Mouse (Mus musculus) ovary, postnatal 36 days (tissue): ENCODE measurements around the gene Ndufa8.

Experiments
- DNase-seq: peaks from one replicate; pipeline ENCODE4 v3.0.0; 2022; ENCODE audit warnings: low spot score, mixed read lengths

The Ndufa8 gene

GRCm38 (mm10) chr2:36048164-36048563, 1.0 kb downstream of the Ndufa8 start:
- no peak for DNase-seq

DNA sequence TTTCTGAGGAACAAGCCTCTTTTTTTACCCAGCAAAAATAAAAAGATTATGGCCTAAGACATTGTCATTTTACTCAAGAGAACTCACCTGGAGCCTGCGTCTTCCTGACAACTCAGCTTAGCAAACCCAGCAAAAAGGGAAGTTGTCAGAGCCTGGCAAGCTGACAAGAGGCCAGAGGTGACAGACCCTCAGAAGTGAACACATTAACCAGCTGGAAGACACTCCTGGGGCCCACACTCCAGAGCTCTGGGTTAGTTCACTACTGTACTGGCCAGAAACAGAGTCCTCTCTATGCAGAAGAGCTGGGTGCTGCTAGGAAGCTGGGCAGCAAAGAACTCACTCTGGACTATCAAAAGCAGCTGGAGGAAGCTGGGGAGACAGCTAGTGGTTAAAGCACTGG, 8.3 kb downstream of the Ndufa8 start:
- no peak for DNase-seq

GRCm38 (mm10) chr2:36039297-36039985, 9.8 kb downstream of the Ndufa8 start:
- no peak for DNase-seq

DNA sequence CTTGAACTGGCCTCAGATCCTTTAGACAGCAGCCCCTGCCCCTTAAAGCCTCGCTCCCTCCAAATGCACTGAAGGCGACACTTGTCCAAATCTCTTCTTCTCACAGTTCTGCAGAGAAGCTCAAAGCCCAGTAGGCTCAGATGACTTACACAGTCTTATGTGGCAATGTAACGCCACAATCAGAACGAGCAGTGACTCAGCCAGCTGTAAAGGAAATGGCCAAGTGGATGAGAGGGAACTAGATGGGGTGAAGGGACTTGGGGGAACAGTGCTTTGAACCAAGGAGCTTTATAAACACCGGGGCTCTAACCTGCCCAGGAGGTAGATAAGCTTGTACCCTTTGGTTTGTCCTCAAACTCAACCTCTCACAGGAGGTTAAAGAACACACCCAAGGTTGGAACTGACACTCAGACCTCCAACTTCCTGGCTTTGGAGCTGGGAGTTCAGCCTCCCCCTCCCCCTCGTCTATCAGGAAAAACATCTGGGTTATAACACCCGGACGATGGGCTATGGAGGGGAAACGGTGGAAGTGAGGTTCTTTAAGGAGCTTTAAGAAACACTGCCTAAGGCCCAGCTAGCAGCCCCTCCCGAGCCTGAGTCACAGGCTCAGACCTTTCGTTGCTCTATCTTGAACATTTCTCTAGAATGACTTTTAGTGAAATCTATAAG, 13.7 kb downstream of the Ndufa8 start:
- DNase-seq, result no peak

DNA sequence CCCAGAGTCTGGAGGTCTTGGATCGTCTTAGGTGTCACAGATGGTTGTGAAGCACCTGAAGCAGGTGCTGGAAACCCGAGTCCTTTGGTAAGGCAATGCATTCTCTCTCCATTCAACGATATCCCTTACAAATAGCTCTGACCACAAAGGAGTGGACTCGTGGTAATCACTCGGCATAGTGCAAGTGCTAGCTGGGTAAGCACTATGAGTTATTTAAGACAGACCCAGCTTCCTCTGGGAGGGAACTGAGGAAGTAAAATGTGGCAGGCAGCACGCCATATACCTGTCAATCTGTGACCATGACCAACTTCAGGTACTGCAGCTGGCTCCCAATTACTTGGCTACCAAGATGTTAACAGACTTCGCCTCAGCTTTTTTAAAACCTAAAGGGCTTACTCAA, 14.3 kb downstream of the Ndufa8 start:
- no peak for DNase-seq

GRCm38 (mm10) chr2:36033966-36034365, 15.2 kb downstream of the Ndufa8 start:
- DNase-seq, result no peak

GRCm38 (mm10) chr2:36032884-36033283, 16.3 kb downstream of the Ndufa8 start:
- DNase-seq, result no peak

- DNase-seq, result peak; percentile 24
Measured at GRCm38 (mm10) chr2:36023291-36023690, 25.9 kb downstream of the Ndufa8 start.

DNA sequence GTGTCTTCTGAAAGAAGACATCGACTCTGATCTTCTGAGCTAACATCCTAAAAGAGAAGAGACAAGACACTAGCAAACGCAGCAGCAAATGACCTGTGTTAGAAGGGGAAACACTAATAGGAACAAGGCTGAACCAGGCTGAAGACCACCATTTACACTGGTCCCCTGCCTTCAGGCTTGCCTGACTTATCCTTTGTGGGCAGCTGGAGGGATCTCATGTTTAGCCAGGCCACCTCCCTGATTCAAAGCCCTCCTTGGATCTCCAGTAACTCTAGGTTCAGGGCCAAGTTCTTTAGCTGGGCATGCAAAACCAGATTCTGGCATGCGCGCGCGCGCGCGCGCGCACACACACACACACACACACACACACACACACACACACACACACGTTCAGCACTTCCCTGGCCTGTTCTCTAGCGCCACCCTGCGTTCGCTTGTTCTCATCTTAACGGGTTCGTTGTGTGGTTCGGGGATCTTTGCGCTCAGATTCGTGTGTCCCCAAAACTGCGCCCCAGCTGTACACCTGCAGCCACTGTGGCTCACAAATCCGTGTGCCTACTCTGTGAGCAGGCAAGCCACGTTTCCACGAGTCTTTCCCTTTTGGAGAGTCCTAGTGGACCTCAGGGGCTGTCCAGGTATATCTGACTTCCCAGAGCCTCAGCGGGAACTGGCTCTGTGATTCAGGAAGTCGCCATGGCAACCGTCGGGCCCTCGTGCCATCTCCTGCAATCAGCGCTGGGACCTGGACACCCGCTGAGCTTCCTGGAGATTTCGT, 27.6 kb downstream of the Ndufa8 start:
- DNase-seq, result peak; percentile 75

GRCm38 (mm10) chr2:36013010-36013409, 36.2 kb downstream of the Ndufa8 start:
- no peak for DNase-seq

- peak; percentile 14 for DNase-seq
Measured at GRCm38 (mm10) chr2:36011331-36011825, 37.8 kb downstream of the Ndufa8 start.

GRCm38 (mm10) chr2:36010579-36010978, 38.6 kb downstream of the Ndufa8 start:
- DNase-seq, result no peak

DNA sequence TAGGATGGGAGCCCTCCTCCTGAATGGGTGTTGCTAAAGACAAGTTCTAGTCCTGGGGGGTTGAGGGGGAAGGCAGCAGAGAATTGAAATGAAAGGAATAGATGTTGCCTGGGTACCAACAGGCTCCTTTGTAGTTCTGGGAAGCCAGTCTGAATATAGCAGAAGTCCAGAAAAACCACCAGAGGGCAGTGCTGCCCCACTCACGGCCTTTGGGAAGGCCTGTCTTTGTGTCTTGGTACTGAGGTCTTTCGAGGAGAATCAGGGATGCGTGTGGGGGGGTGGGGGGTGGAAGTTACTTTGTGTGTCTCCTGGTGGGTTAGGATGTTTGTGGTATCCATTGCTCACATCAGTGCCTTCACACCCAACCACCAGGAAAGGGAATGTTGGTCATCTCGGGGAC, 39.8 kb downstream of the Ndufa8 start:
- DNase-seq, result peak; percentile 64

DNA sequence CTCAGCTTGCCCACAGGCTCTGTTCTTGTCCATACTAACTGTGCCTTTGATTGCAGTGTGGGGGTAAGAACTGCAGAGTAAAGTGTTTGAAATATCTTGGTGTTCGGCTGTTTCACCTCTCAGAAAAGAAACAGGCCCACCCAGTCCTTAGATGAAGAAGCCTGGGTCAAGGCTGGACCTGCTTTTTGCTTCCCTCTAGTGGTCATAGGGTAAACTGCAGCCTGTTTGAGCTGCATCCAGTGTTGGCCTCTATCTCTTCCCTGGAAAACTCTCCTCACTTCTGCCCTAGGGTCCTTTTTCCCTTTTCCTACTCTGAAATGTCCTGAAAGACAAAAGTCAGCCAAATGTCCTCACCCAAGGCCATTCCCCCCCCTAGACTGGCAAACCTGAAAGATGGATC, 41.1 kb downstream of the Ndufa8 start:
- no peak for DNase-seq

GRCm38 (mm10) chr2:36002188-36002587, 47.0 kb downstream of the Ndufa8 start:
- DNase-seq, result no peak

- no peak for DNase-seq
Measured at GRCm38 (mm10) chr2:36000390-36000789, 48.8 kb downstream of the Ndufa8 start.

GRCm38 (mm10) chr2:35999212-35999611, 50.0 kb downstream of the Ndufa8 start:
- no peak for DNase-seq

GRCm38 (mm10) chr2:35998416-35998815, 50.8 kb downstream of the Ndufa8 start:
- no peak for DNase-seq

DNA sequence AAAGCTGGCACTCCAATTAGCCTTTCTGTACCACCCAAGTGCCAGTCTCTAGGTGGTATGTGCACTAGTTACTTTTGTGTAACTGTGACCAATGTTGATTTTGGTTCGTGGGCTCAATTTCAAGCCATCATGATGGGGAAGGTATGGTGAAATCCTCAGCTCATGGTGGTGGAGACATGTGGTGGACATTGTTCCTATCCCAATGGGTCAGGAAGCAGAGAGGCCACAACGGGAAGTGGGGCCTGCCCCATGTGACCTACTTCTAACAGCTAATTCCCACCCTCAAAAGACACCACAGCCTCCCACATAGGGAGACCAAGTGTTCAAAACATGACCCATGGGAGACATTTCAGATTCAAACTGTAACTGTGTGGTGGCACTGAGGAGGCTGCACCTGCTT, 52.5 kb downstream of the Ndufa8 start:
- no peak for DNase-seq

- no peak for DNase-seq
Measured at GRCm38 (mm10) chr2:35994303-35994702, 54.9 kb downstream of the Ndufa8 start.

DNA sequence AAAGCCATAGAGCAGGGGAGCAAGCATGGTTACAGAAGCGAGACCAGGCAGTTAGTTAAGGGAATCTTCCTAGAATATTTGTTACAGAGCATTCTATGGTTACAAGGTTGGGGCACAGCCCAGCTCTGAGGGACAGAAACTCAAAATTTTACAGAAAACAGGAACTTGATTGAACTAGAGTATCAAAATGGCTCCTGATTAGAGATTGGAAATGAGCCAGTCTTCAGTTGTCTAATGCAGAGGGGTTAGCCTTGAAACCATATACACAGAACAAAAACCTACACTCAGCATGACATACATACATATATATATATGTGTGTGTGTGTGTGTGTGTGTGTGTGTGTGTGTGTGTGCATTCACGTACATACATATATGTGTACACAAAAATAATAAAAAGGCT, 55.7 kb downstream of the Ndufa8 start:
- DNase-seq, result no peak

- DNase-seq, result no peak
Measured at GRCm38 (mm10) chr2:35992259-35992658, 56.9 kb downstream of the Ndufa8 start.
